Mouse (Mus musculus): ENCODE measurements around the gene Abcf2.

- no peak for TF ChIP-seq CTCF (conservative IDR thresholded peaks at IDR 0.05; ENCODE audit: insufficient read depth, insufficient read length, low read depth, low read length)
- no peak for TF ChIP-seq POLR2A (IDR thresholded peaks at IDR 0.05; ENCODE audit: low read depth, low read length)
Measured at GRCm38 (mm10) chr5:24611366-24612301, 34.4 kb upstream of the Abcf2 start.

Measured in kidney, adult 2 months (tissue).